Mouse (Mus musculus) A20 (cell line): ENCODE results near the gene Relch.
A peak's percentile ranks its signal among the peaks of the same experiment; 100 is the strongest.
"Not testable (repeated sequence)": the region's sequence is repeated elsewhere in the genome, so short reads cannot be mapped to it uniquely, and the experiment has no call there.

ENCODE experiments used
- DNase-seq: peaks from one replicate; pipeline ENCODE4 v3.0.0-alpha.2; 2011; ENCODE audit warnings: low read depth, low spot score

The Relch gene

GRCm38 (mm10) chr1:105742481-105742880, 78.8 kb downstream of the Relch start:
- no peak for DNase-seq

GRCm38 (mm10) chr1:105746444-105746843, 82.8 kb downstream of the Relch start:
- DNase-seq = no peak

- DNase-seq = no peak
Observed at GRCm38 (mm10) chr1:105746858-105747596, 83.4 kb downstream of the Relch start.

- DNase-seq = no peak
Observed at GRCm38 (mm10) chr1:105748091-105748799, 84.6 kb downstream of the Relch start.

GRCm38 (mm10) chr1:105752196-105752595, 88.5 kb downstream of the Relch start:
- no peak for DNase-seq

- no peak for DNase-seq
Observed at GRCm38 (mm10) chr1:105752944-105753343, 89.3 kb downstream of the Relch start.

- no peak for DNase-seq
Observed at GRCm38 (mm10) chr1:105758798-105759197, 95.1 kb downstream of the Relch start.

GRCm38 (mm10) chr1:105759422-105760165, 95.9 kb downstream of the Relch start:
- DNase-seq = no peak

GRCm38 (mm10) chr1:105765586-105765985, 101.9 kb downstream of the Relch start:
- no peak for DNase-seq

- DNase-seq = not testable (repeated sequence)
Observed at GRCm38 (mm10) chr1:105766099-105766498, 102.4 kb downstream of the Relch start.

GRCm38 (mm10) chr1:105768397-105768796, 104.7 kb downstream of the Relch start:
- no peak for DNase-seq

GRCm38 (mm10) chr1:105770685-105771084, 107.0 kb downstream of the Relch start:
- DNase-seq = no peak

GRCm38 (mm10) chr1:105776426-105776825, 112.8 kb downstream of the Relch start:
- DNase-seq = no peak

GRCm38 (mm10) chr1:105780079-105780456, 116.4 kb downstream of the Relch start:
- no peak for DNase-seq

GRCm38 (mm10) chr1:105780457-105781364, 117.0 kb downstream of the Relch start, which contains the start of gene Tnfrsf11a:
TSS of gene Tnfrsf11a (plus strand) at chr1:105780718.
- DNase-seq = no peak

GRCm38 (mm10) chr1:105781391-105782146, 117.9 kb downstream of the Relch start:
- DNase-seq = no peak

GRCm38 (mm10) chr1:105784257-105785016, 120.8 kb downstream of the Relch start:
- no peak for DNase-seq

- no peak for DNase-seq
Observed at GRCm38 (mm10) chr1:105785146-105785545, 121.5 kb downstream of the Relch start.

- peak; percentile 52 for DNase-seq
Observed at GRCm38 (mm10) chr1:105786731-105787357, 123.2 kb downstream of the Relch start.
